Mouse (Mus musculus) splenic B cell, adult 2 months (primary cell): ENCODE data around the gene Kank1.
"Not testable (repeated sequence)": the region's sequence is repeated elsewhere in the genome, so short reads cannot be mapped to it uniquely, and the experiment has no call there.

ENCODE experiments used
- DNase-seq: peaks from one replicate; pipeline ENCODE4 v3.0.0-alpha.2; 2011; ENCODE audit warnings: low read depth, low spot score
- H3K27me3 ChIP-seq: 2 replicates; pipeline ENCODE4 v1.6.1; 2012; ENCODE audit warnings: mild to moderate bottlenecking, low read length, moderate library complexity, mixed read lengths; ENCODE audit not compliant: control insufficient read depth, poor library complexity, insufficient read depth, severe bottlenecking
- H3K36me3 ChIP-seq: 2 replicates; pipeline ENCODE4 v1.6.1; 2012; ENCODE audit warnings: mild to moderate bottlenecking, low read length, moderate library complexity, mixed read lengths; ENCODE audit not compliant: control insufficient read depth, poor library complexity, insufficient read depth, severe bottlenecking

Gene Kank1

GRCm38 (mm10) chr19:25460760-25461159 is 224.0 kb downstream of the Kank1 start:
- no peak for DNase-seq
- Histone ChIP-seq H3K36me3 (no peaks in the 10 kb centered on the region), H3K27me3 (no peaks in the 10 kb centered on the region)

DNA sequence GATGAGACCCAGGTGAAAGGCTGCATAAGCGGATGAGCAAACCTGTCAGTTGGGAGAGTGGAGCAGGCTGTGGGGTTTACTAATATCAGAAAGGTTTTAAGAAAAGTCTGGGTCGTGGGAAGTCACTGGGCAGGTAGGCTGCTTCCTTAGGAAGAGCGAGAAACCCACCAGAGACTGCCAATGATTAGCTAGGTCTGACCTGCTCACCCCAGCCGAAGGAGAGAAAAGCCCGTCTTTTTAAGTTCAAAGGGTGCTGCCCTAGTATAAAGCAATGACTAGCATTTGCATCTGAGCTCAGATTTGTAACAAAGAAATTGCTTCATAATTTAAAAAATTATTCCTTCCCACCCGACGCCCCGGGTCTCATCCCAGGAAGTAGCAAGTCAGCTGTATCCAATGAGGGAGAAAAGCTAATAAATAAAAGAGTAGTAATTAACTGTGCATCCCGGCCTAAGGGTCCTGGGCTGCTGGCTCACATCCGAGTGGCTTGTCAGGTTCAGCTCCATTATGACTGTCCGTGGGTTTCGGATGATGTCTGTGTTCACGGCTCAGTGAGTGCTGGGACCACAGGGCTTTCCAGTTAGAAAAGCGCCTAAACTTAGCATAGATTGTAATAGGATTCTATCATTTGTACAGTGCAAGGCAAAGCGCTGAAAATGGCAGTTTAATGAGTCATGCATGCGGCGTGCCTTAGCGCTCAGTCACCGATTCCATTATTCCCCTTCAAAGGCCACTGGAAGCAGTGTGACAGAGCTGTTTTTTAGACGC is 225.0 kb downstream of the Kank1 start:
- H3K27me3 ChIP-seq: no peaks in the 10 kb centered on the region
- no peaks in the 10 kb centered on the region for H3K36me3 ChIP-seq
- DNase-seq: no peak

- peak; percentile 18 for DNase-seq
- not testable (repeated sequence) for H3K36me3 ChIP-seq, H3K27me3 ChIP-seq
Measured at GRCm38 (mm10) chr19:25475806-25476205, 239.0 kb downstream of the Kank1 start.

- no peaks in the 10 kb centered on the region for H3K36me3 ChIP-seq
- no peaks in the 10 kb centered on the region for H3K27me3 ChIP-seq
- DNase-seq: no peak
Measured at GRCm38 (mm10) chr19:25479152-25479669, 242.4 kb downstream of the Kank1 start.

- no peaks in the 10 kb centered on the region for H3K27me3 ChIP-seq
- no peak for DNase-seq
- no peaks in the 10 kb centered on the region for H3K36me3 ChIP-seq
Measured at GRCm38 (mm10) chr19:25480820-25481219, 244.0 kb downstream of the Kank1 start.
